8 mouse cellular contexts compared by ENCODE assay signal in the genomic region with DNA sequence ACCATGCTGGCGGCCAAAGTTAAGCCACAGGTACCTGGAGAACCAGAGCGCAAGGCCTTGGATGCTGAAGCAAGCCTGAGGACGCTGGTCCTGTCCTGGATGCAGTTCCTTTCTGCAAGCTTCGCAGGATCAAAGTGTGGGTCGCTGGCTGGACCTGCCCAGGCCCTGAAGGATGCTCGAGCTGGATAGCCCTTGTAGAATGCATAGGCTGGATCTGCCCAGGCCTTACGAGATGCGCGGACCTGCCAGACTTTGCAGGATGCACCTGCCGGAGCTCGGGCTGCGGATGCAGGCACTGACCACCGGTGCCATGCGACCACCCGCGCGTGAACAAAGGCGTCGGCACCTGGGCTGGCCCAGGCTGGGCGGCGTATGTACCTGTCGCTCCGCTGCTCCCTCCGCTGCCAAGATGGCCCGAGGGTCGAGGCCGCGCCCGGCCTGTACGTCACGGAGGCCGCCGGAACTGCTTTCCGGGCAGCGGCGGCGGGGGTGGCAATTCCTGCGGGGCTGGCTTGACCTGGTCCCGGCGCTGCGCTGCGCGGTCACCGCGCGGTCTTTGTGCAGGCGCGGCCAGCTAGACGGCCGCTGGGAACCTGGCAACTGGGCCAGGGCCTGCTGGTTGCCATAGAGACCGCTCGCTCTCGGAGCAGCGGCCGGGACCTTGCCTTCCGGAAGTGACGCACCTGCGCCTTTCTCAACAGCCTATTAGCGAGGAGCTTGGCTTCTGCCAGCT. TPM values are rescaled to one million over a fixed set of nuclear protein-coding genes. Genes with fewer than 3 reads are reported as not detected.
A peak's percentile ranks its signal among the peaks of the same experiment; 100 is the strongest.
DNase-seq lines count a peak whose midpoint lies in the region; ATAC-seq and TF ChIP-seq lines count a peak whose summit lies in the region.

A gene (minus strand): TSS at position 635 of the 733 bp plus-strand sequence.

- WGBS in liver, postnatal 0 days (ENCODE audit: insufficient replicate concordance): 10% methylated on average over 59 of the region's 59 CpGs
- WGBS in neural tube, embryonic 14.5 days: 11% methylated on average over 59 of the region's 59 CpGs

- peak within 1 kb of the TSS; percentile 86 for H3K4me3 ChIP-seq in E14TG2a.4 (replicated peaks; ENCODE audit: low read length)
- H3K4me3 ChIP-seq in liver, postnatal 0 days (ENCODE audit: low read depth, low read length): peak within 1 kb of the TSS; percentile 60
- H3K4me3 ChIP-seq in neural tube, embryonic 14.5 days (ENCODE audit: low read depth, low read length): peak within 1 kb of the TSS; percentile 69

- peak; percentile 90 for ATAC-seq in liver, postnatal 0 days
- ATAC-seq in neural tube, embryonic 14.5 days (ENCODE audit: low read depth): peak; percentile 96

- peaks cover 14% of the 10 kb centered on the region for H3K9me3 ChIP-seq in E14TG2a.4 (ENCODE audit: low read length)
- H3K9me3 ChIP-seq in liver, postnatal 0 days (ENCODE audit: low read length): no peaks in the 10 kb centered on the region
- no peaks in the 10 kb centered on the region for H3K9me3 ChIP-seq in neural tube, embryonic 14.5 days (ENCODE audit: control insufficient read depth, low read length)

- TF ChIP-seq CTCF in E14TG2a.4 (conservative IDR thresholded peaks at IDR 0.05; ENCODE audit: low read length): no peak
- TF ChIP-seq CTCF in liver, postnatal 0 days (IDR thresholded peaks at IDR 0.05; ENCODE audit: low read depth): no peak

- no peak within 1 kb of the TSS for H3K27ac ChIP-seq in liver, postnatal 0 days (ENCODE audit: low read depth)
- H3K27ac ChIP-seq in neural tube, embryonic 14.5 days (ENCODE audit: low read depth, low read length): peak within 1 kb of the TSS; percentile 91

- H3K36me3 ChIP-seq in E14TG2a.4 (ENCODE audit: insufficient read depth, low read length): peaks cover 27% of the 10 kb centered on the region
- H3K36me3 ChIP-seq in liver, postnatal 0 days (replicated peaks; ENCODE audit: insufficient read depth, low read length): no peaks in the 10 kb centered on the region
- H3K36me3 ChIP-seq in neural tube, embryonic 14.5 days (ENCODE audit: control insufficient read depth, insufficient read depth, low read length): peaks cover 6% of the 10 kb centered on the region

- peaks cover 27% of the 10 kb centered on the region for H3K27me3 ChIP-seq in E14TG2a.4 (ENCODE audit: insufficient read depth, low read length)
- no peaks in the 10 kb centered on the region for H3K27me3 ChIP-seq in liver, postnatal 0 days (ENCODE audit: insufficient read depth, low read length)
- no peaks in the 10 kb centered on the region for H3K27me3 ChIP-seq in neural tube, embryonic 14.5 days (ENCODE audit: control insufficient read depth, insufficient read depth, low read length)

- DNase-seq in cerebellum, adult 18-20 months: peak; percentile 92 to 95
- DNase-seq in forelimb bud, embryonic 11.5 days (ENCODE audit: low read depth, low spot score): peak; percentile 91
- peak; percentile 88 for DNase-seq in heart, postnatal 4 days
- peak; percentile 85 to 93 for DNase-seq in layer of hippocampus, adult 18-20 months (ENCODE audit: low spot score in 2 of 2)
- peak; percentile 79 for DNase-seq in liver, postnatal 0 days
- DNase-seq in telencephalon, adult 2 months (ENCODE audit: low read depth, low spot score): peak; percentile 86

- H3K4me2 ChIP-seq in liver, postnatal 0 days (ENCODE audit: low read depth, low read length): peak within 1 kb of the TSS; percentile 77
- peak within 1 kb of the TSS; percentile 90 for H3K4me2 ChIP-seq in neural tube, embryonic 14.5 days (ENCODE audit: low read depth, low read length)

- peak within 1 kb of the TSS; percentile 63 for H3K9ac ChIP-seq in liver, postnatal 0 days (replicated peaks)
- peak within 1 kb of the TSS; percentile 87 for H3K9ac ChIP-seq in neural tube, embryonic 14.5 days (replicated peaks; ENCODE audit: low read depth, low read length)

- peaks cover 19% of the 10 kb centered on the region for H3K4me1 ChIP-seq in E14TG2a.4 (replicated peaks; ENCODE audit: low read depth, low read length)
- no peaks in the 10 kb centered on the region for H3K4me1 ChIP-seq in liver, postnatal 0 days (ENCODE audit: insufficient read depth)
- peaks cover 19% of the 10 kb centered on the region; the same call in 1 of the 2 replicates for H3K4me1 ChIP-seq in neural tube, embryonic 14.5 days (ENCODE audit: control insufficient read depth, insufficient read depth, low read length)

- TF ChIP-seq EP300 in liver, postnatal 0 days (IDR thresholded peaks at IDR 0.05; ENCODE audit: low read depth): no peak

RNA-seq across cellular contexts. Expression of the gene that starts here (rescaled TPM):
- 10 to 100 TPM; 10.2 to 10.6 TPM for total RNA-seq in heart, postnatal 4 days (2021)
- 10 to 100 TPM; 53.3 to 56.8 TPM for total RNA-seq in layer of hippocampus, adult 18-20 months (2021)
- 0.63 TPM in 2 replicates for polyA plus RNA-seq in liver, postnatal 0 days (2015; fragmentation: Nextera tagmentation; extraction: Ambion mirVana)
- 27.6 and 41.1 TPM in 2 replicates for polyA plus RNA-seq in neural tube, embryonic 14.5 days (2014; fragmentation: Nextera tagmentation; extraction: Ambion mirVana)

Comparison
In these comparisons a context has a peak if more than half of its experiments do, and no peak if none do; other contexts are left out.
1. RNA of the gene that starts here (total RNA-seq): 53.3 to 56.8 TPM in layer of hippocampus, adult 18-20 months; 10.2 to 10.6 TPM in heart, postnatal 4 days; every median in the first group is over 4 times any median in the second.
2. RNA of the gene that starts here (polyA plus RNA-seq): 27.6 to 41.1 TPM in neural tube, embryonic 14.5 days; 0.63 TPM in liver, postnatal 0 days; every median in the first group is over 10 times any median in the second.
3. Peak in DNase-seq, ATAC-seq, H3K4me3 ChIP-seq, H3K9ac ChIP-seq and H3K4me2 ChIP-seq in liver, postnatal 0 days; RNA of the gene not detected or under 1 TPM.
4. Peak in every context shown above with its lines, with median percentiles within 50 percentile points of each other: H3K4me3 ChIP-seq and DNase-seq.